14 mouse cellular contexts compared by ENCODE assay signal in genomic region chr9:22213785-22214194, GRCm38 (mm10). TPM values are rescaled to one million over a fixed set of nuclear protein-coding genes. Genes with fewer than 3 reads are reported as not detected.
DNase-seq lines count a peak whose midpoint lies in the region; ATAC-seq and TF ChIP-seq lines count a peak whose summit lies in the region.
"Had no signal": no experiment of that assay in that cellular context is flagged by ENCODE, and none has a peak within 500 bp of the region (broad histone marks: within the 10 kb centered on the region; RNA-seq: fewer than 3 reads in every experiment).

No protein-coding gene starts in this region.

- peaks cover 5% of the 10 kb centered on the region; the same call in 1 of the 2 replicates for H3K4me1 ChIP-seq in liver, adult 2 months (ENCODE audit: control insufficient read depth, insufficient read depth, low read length)
- H3K4me1 ChIP-seq in liver, embryonic 12.5 days = no peaks in the 10 kb centered on the region
- H3K4me1 ChIP-seq in intestine, embryonic 16.5 days (ENCODE audit: control insufficient read depth, insufficient read depth, low read length) = no peaks in the 10 kb centered on the region
- H3K4me1 ChIP-seq in stomach, embryonic 14.5 days (ENCODE audit: control insufficient read depth, insufficient read depth, low read length) = no peaks in the 10 kb centered on the region
- H3K4me1 ChIP-seq: embryonic facial prominence, embryonic 12.5 days; forebrain, embryonic 15.5 days; hindbrain, embryonic 15.5 days had no signal

- H3K27me3 ChIP-seq in liver, adult 2 months (ENCODE audit: control insufficient read depth, insufficient read depth, low read length) = no peaks in the 10 kb centered on the region
- H3K27me3 ChIP-seq in liver, embryonic 12.5 days (replicated peaks) = peaks cover 3% of the 10 kb centered on the region
- no peaks in the 10 kb centered on the region for H3K27me3 ChIP-seq in intestine, embryonic 16.5 days (replicated peaks; ENCODE audit: control insufficient read depth, insufficient read depth, low read length)
- H3K27me3 ChIP-seq in stomach, embryonic 14.5 days (ENCODE audit: control insufficient read depth, insufficient read depth, low read length) = no peaks in the 10 kb centered on the region
- H3K27me3 ChIP-seq: embryonic facial prominence, embryonic 12.5 days; forebrain, embryonic 15.5 days; hindbrain, embryonic 15.5 days had no signal

- no peaks in the 10 kb centered on the region for H3K36me3 ChIP-seq in liver, adult 2 months (ENCODE audit: control insufficient read depth, insufficient read depth, low read length)
- no peaks in the 10 kb centered on the region for H3K36me3 ChIP-seq in liver, embryonic 12.5 days
- H3K36me3 ChIP-seq in intestine, embryonic 16.5 days (ENCODE audit: control insufficient read depth, insufficient read depth, low read length) = no peaks in the 10 kb centered on the region
- no peaks in the 10 kb centered on the region for H3K36me3 ChIP-seq in stomach, embryonic 14.5 days (ENCODE audit: control insufficient read depth, insufficient read depth, low read length)
- H3K36me3 ChIP-seq: embryonic facial prominence, embryonic 12.5 days; forebrain, embryonic 15.5 days; hindbrain, embryonic 15.5 days had no signal

- peak overlapping the region; percentile 47; the same call in 1 of the 2 replicates for H3K9ac ChIP-seq in liver, adult 2 months (ENCODE audit: low read depth, low read length)
- H3K9ac ChIP-seq in liver, embryonic 12.5 days = no peak overlapping the region
- H3K9ac ChIP-seq in intestine, embryonic 16.5 days (ENCODE audit: low read depth, low read length) = no peak overlapping the region
- no peak overlapping the region for H3K9ac ChIP-seq in stomach, embryonic 14.5 days (replicated peaks; ENCODE audit: low read depth, low read length)
- H3K9ac ChIP-seq: embryonic facial prominence, embryonic 12.5 days; forebrain, embryonic 15.5 days; hindbrain, embryonic 15.5 days had no signal

- TF ChIP-seq POLR2A in liver, adult 2 months (IDR thresholded peaks at IDR 0.05; ENCODE audit: extremely low read depth, insufficient read depth, low read length) = no peak

- whole genome bisulfite sequencing in liver, adult 2 months = 11% methylated on average over 2 of the region's 2 CpGs
- 38% methylated on average over 2 of the region's 2 CpGs for WGBS in liver, embryonic 12.5 days (ENCODE audit: insufficient replicate concordance)
- 56% methylated on average over 2 of the region's 2 CpGs for WGBS in intestine, embryonic 16.5 days
- 49% methylated on average over 2 of the region's 2 CpGs for WGBS in stomach, embryonic 14.5 days

- no peak overlapping the region for H3K4me2 ChIP-seq in liver, embryonic 12.5 days
- no peak overlapping the region for H3K4me2 ChIP-seq in intestine, embryonic 16.5 days (ENCODE audit: low read depth, low read length)
- 0 out of 2 replicates have a peak overlapping the region, but pooled peaks have one; percentile 34 for H3K4me2 ChIP-seq in stomach, embryonic 14.5 days (replicated peaks; ENCODE audit: low read depth, low read length)
- H3K4me2 ChIP-seq: embryonic facial prominence, embryonic 12.5 days; forebrain, embryonic 15.5 days; hindbrain, embryonic 15.5 days had no signal

- no peaks in the 10 kb centered on the region for H3K9me3 ChIP-seq in liver, embryonic 12.5 days (replicated peaks)
- H3K9me3 ChIP-seq in intestine, embryonic 16.5 days (ENCODE audit: control insufficient read depth, low read length) = no peaks in the 10 kb centered on the region
- no peaks in the 10 kb centered on the region for H3K9me3 ChIP-seq in stomach, embryonic 14.5 days (ENCODE audit: control insufficient read depth, low read depth, low read length)
- H3K9me3 ChIP-seq: embryonic facial prominence, embryonic 12.5 days; forebrain, embryonic 15.5 days; hindbrain, embryonic 15.5 days had no signal

- peak; percentile 64 for DNase-seq in adrenal gland, adult 2 months
- no peak for DNase-seq in adrenal gland, adult 18-20 months (ENCODE audit: low spot score in 2 of 2)
- peak; percentile 97 for DNase-seq in liver, adult 2 months (ENCODE audit: extremely low read depth, low read depth, low spot score)
- no peak for DNase-seq in cerebellum, adult 11 months
- DNase-seq in cerebellum, postnatal 25 days = no peak
- DNase-seq: cerebellum, adult 8-10 months; gastrocnemius, postnatal 36 days had no signal

- no peaks in the 10 kb centered on the region; the same call in 1 of the 2 replicates for H3K79me2 ChIP-seq in liver, adult 2 months (ENCODE audit: control insufficient read depth, insufficient read depth, low read length)

- 0 out of 2 replicates have a peak overlapping the region, but pooled peaks have one; percentile 22 for H3K4me3 ChIP-seq in liver, adult 2 months (ENCODE audit: insufficient read depth, low read depth, low read length)
- no peak overlapping the region for H3K4me3 ChIP-seq in liver, embryonic 12.5 days
- no peak overlapping the region for H3K4me3 ChIP-seq in intestine, embryonic 16.5 days (ENCODE audit: low read length)
- peak overlapping the region; percentile 8; the same call in 1 of the 2 replicates for H3K4me3 ChIP-seq in stomach, embryonic 14.5 days (ENCODE audit: low read depth, low read length)
- H3K4me3 ChIP-seq: embryonic facial prominence, embryonic 12.5 days; forebrain, embryonic 15.5 days; hindbrain, embryonic 15.5 days had no signal

- no peak for ATAC-seq in liver, embryonic 12.5 days
- ATAC-seq in intestine, embryonic 16.5 days = peak; percentile 88
- ATAC-seq in stomach, embryonic 14.5 days (ENCODE audit: insufficient number of reproducible peaks, insufficient read depth, low FRiP score, low read depth) = peak; percentile 92
- ATAC-seq: forebrain, embryonic 15.5 days had no signal

- TF ChIP-seq CTCF in liver, adult 2 months (IDR thresholded peaks at IDR 0.05; ENCODE audit: low read depth, low read length) = no peak

- H3K27ac ChIP-seq in liver, adult 2 months (replicated peaks; ENCODE audit: insufficient read depth, low read depth, low read length) = peak overlapping the region; percentile 46
- no peak overlapping the region for H3K27ac ChIP-seq in liver, embryonic 12.5 days
- no peak overlapping the region for H3K27ac ChIP-seq in intestine, embryonic 16.5 days (ENCODE audit: low read length)
- peak overlapping the region; percentile 92; the same call in 1 of the 2 replicates for H3K27ac ChIP-seq in stomach, embryonic 14.5 days (ENCODE audit: low read length)
- H3K27ac ChIP-seq: embryonic facial prominence, embryonic 12.5 days; forebrain, embryonic 15.5 days; hindbrain, embryonic 15.5 days had no signal

RNA-seq across cellular contexts. Expression of gene Zfp809, which starts 11.7 kb away (rescaled TPM):
- 10 to 100 TPM; 31.8 to 52.5 TPM for total RNA-seq in adrenal gland, adult 2 months (2021)
- 11.9 and 26.1 TPM in 2 replicates for polyA plus RNA-seq in adrenal gland, adult 2 months (2012; rRNA removed)
- total RNA-seq in adrenal gland, adult 18-20 months (2021) = 10 to 100 TPM; 35.5 to 44.0 TPM
- total RNA-seq in liver, adult 2 months (2014; rRNA removed) = 15.8 and 18.6 TPM in 2 replicates
- 12.8 and 15.5 TPM in 2 replicates for polyA plus RNA-seq in liver, adult 2 months (2012; rRNA removed)
- 11.7 and 12.3 TPM in 2 replicates for polyA plus RNA-seq in liver, embryonic 12.5 days (2016; fragmentation: Nextera tagmentation; extraction: Ambion mirVana)
- polyA plus RNA-seq in intestine, embryonic 16.5 days (2015; fragmentation: Nextera tagmentation; extraction: Ambion mirVana) = 19.1 and 21.8 TPM in 2 replicates
- 37.2 and 40.7 TPM in 2 replicates for polyA plus RNA-seq in stomach, embryonic 14.5 days (2014; fragmentation: Nextera tagmentation; extraction: Ambion mirVana)

RNA-seq across cellular contexts. Expression of gene Zfp872, which starts 25.9 kb away (rescaled TPM):
- total RNA-seq in adrenal gland, adult 2 months (2021) = 1 to 10 TPM; 1.8 to 3.9 TPM
- polyA plus RNA-seq in adrenal gland, adult 2 months (2012; rRNA removed) = 0.11 and 0.16 TPM in 2 replicates
- 1 to 10 TPM; 1.8 to 2.0 TPM for total RNA-seq in adrenal gland, adult 18-20 months (2021)
- 0.09 and 0.20 TPM in 2 replicates for total RNA-seq in liver, adult 2 months (2014; rRNA removed)
- polyA plus RNA-seq in liver, adult 2 months (2012; rRNA removed) = 0.07 TPM in 1 of 2 replicates, not detected in the other
- polyA plus RNA-seq in liver, embryonic 12.5 days (2016; fragmentation: Nextera tagmentation; extraction: Ambion mirVana) = 0.07 and 0.14 TPM in 2 replicates
- 0.58 and 0.65 TPM in 2 replicates for polyA plus RNA-seq in intestine, embryonic 16.5 days (2015; fragmentation: Nextera tagmentation; extraction: Ambion mirVana)
- polyA plus RNA-seq in stomach, embryonic 14.5 days (2014; fragmentation: Nextera tagmentation; extraction: Ambion mirVana) = 1.4 and 1.7 TPM in 2 replicates
- total RNA-seq: gastrocnemius, postnatal 36 days; layer of hippocampus, postnatal 25 days had no signal

RNA-seq across cellular contexts. Expression of gene Zfp599, which starts 45.9 kb away (rescaled TPM):
- 1 to 10 TPM in 1 of 2 experiments, under 1 TPM in 1; 0.58 to 1.1 TPM for total RNA-seq in adrenal gland, adult 2 months (2021)
- polyA plus RNA-seq in adrenal gland, adult 2 months (2012; rRNA removed) = 0.04 TPM in 1 of 2 replicates, not detected in the other
- under 1 TPM; 0.50 to 0.61 TPM for total RNA-seq in adrenal gland, adult 18-20 months (2021)
- 0.09 and 0.13 TPM in 2 replicates for total RNA-seq in liver, adult 2 months (2014; rRNA removed)
- not detected in 2 replicates for polyA plus RNA-seq in liver, adult 2 months (2012; rRNA removed)
- polyA plus RNA-seq in liver, embryonic 12.5 days (2016; fragmentation: Nextera tagmentation; extraction: Ambion mirVana) = 2.2 and 2.3 TPM in 2 replicates
- 3.1 and 3.9 TPM in 2 replicates for polyA plus RNA-seq in intestine, embryonic 16.5 days (2015; fragmentation: Nextera tagmentation; extraction: Ambion mirVana)
- polyA plus RNA-seq in stomach, embryonic 14.5 days (2014; fragmentation: Nextera tagmentation; extraction: Ambion mirVana) = 5.4 and 5.9 TPM in 2 replicates
- total RNA-seq: gastrocnemius, postnatal 36 days had no signal

RNA-seq across cellular contexts. Expression of gene Pigyl, which starts 57.1 kb away (rescaled TPM):
- 10 to 100 TPM; 34.8 to 65.0 TPM for total RNA-seq in adrenal gland, adult 2 months (2021)
- 75.3 and 79.6 TPM in 2 replicates for polyA plus RNA-seq in adrenal gland, adult 2 months (2012; rRNA removed)
- 10 to 100 TPM; 42.5 to 44.3 TPM for total RNA-seq in adrenal gland, adult 18-20 months (2021)
- 21.6 and 23.0 TPM in 2 replicates for total RNA-seq in liver, adult 2 months (2014; rRNA removed)
- polyA plus RNA-seq in liver, adult 2 months (2012; rRNA removed) = 45.8 and 53.0 TPM in 2 replicates
- polyA plus RNA-seq in liver, embryonic 12.5 days (2016; fragmentation: Nextera tagmentation; extraction: Ambion mirVana) = 41.1 and 46.3 TPM in 2 replicates
- 93.1 and 94.5 TPM in 2 replicates for polyA plus RNA-seq in intestine, embryonic 16.5 days (2015; fragmentation: Nextera tagmentation; extraction: Ambion mirVana)
- 92.9 and 94.3 TPM in 2 replicates for polyA plus RNA-seq in stomach, embryonic 14.5 days (2014; fragmentation: Nextera tagmentation; extraction: Ambion mirVana)

Comparison
In these comparisons a context has a peak if more than half of its experiments do, and no peak if none do; other contexts are left out.
1. DNase-seq: peak in adrenal gland, adult 2 months (single experiment) and liver, adult 2 months (single experiment); none in adrenal gland, adult 18-20 months (0 of 2), cerebellum, adult 11 months (single experiment) and cerebellum, postnatal 25 days (0 of 2).
2. H3K27ac ChIP-seq: peak in liver, adult 2 months (single experiment) and stomach, embryonic 14.5 days (single experiment); none in liver, embryonic 12.5 days (single experiment) and intestine, embryonic 16.5 days (single experiment).
3. H3K4me3 ChIP-seq: peak in liver, adult 2 months (single experiment) and stomach, embryonic 14.5 days (single experiment); none in liver, embryonic 12.5 days (single experiment) and intestine, embryonic 16.5 days (single experiment).